Mouse (Mus musculus): ENCODE measurements at regions not wholly inside any gene's neighbourhood (a gene's known extent, or its start where the extent isn't known, plus 50 kb on each side); places are given as distances from the start of the nearest gene placed in this dataset.

DNA sequence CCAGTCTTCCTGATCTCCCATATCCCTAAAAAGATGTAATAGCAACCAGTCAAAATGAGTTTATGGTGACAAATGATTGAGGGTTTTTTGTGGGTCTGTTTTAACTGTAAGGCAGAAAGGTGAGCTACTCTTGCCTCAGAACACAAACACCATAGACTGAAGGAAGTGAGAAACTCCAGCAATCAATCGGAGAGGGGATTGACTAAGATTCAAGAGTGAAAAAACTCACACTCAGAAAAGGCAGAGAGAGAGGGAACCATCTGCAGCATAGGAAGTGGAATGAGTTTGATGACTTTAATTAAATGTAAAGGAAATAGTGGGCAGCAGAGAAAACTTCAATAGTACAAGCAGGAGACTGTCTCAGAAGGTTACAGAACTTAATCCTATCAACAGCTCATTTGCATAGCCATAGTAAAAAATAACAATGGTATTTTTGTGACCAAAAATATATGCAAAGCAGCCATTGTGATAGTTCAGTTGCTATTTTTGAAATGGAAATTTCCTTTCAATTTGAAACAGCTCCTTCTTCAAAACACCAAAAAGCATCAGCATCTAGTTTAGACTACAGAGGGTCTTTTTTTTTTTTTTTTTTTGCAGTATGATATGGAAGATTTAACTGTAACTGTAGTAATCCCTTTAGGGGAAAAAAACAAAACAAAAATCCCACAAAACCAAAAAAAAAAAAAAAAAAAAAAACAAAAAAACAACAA is 442.9 kb upstream of the Tenm2 start:
- TF ChIP-seq CTCF (IDR thresholded peaks at IDR 0.05; ENCODE audit: insufficient read depth, low read depth, low read length) (no peak), POLR2A (IDR thresholded peaks at IDR 0.05; ENCODE audit: insufficient read depth, low read depth, low read length) (no peak)

Data from olfactory bulb, adult 2 months (tissue).